Comparison of ENCODE assay signal across 16 mouse cellular contexts in the genomic region with DNA sequence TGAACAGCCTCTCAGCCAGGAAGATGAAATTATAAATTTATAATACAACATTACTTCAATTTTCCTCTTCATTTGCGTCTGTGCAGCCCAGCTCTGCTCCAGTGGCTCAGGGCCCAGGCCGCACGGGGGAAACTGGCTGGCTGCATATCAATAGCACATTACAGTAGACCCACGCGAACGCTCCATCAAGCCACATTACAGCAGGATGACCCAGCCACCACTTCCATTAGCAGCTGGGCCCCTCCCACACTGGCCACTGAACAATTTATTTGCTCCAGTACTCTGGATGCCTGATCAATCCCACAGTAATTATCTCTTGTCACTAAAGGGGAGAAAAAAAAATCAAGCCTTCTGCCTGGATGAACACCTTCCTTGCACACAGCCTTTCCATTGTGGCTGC.
A peak's percentile ranks its signal among the peaks of the same experiment; 100 is the strongest.
DNase-seq lines count a peak whose midpoint lies in the region; ATAC-seq and TF ChIP-seq lines count a peak whose summit lies in the region.
"Had no signal": no experiment of that assay in that cellular context is flagged by ENCODE, and none has a peak within 500 bp of the region (broad histone marks: within the 10 kb centered on the region; RNA-seq: fewer than 3 reads in every experiment).

No protein-coding gene starts in this region.

- H3K4me2 ChIP-seq in forebrain, embryonic 12.5 days: no peak overlapping the region
- H3K4me2 ChIP-seq in forebrain, postnatal 0 days (ENCODE audit: low read depth): no peak overlapping the region
- H3K4me2 ChIP-seq in neural tube, embryonic 11.5 days (ENCODE audit: low read depth): no peak overlapping the region
- no peak overlapping the region for H3K4me2 ChIP-seq in neural tube, embryonic 15.5 days
- no peak overlapping the region for H3K4me2 ChIP-seq in hindbrain, embryonic 13.5 days

- H3K4me3 ChIP-seq in forebrain, embryonic 12.5 days (replicated peaks): no peak overlapping the region
- no peak overlapping the region for H3K4me3 ChIP-seq in forebrain, postnatal 0 days (ENCODE audit: low read depth, low read length)
- no peak overlapping the region for H3K4me3 ChIP-seq in neural tube, embryonic 11.5 days (ENCODE audit: low read depth, low read length)
- no peak overlapping the region for H3K4me3 ChIP-seq in neural tube, embryonic 15.5 days (replicated peaks)
- H3K4me3 ChIP-seq in hindbrain, embryonic 13.5 days: no peak overlapping the region
- H3K4me3 ChIP-seq: erythroblast, embryonic 14.5 days had no signal

- H3K9ac ChIP-seq in forebrain, embryonic 12.5 days: no peak overlapping the region
- no peak overlapping the region for H3K9ac ChIP-seq in forebrain, postnatal 0 days
- H3K9ac ChIP-seq in neural tube, embryonic 11.5 days (ENCODE audit: low read length): no peak overlapping the region
- no peak overlapping the region for H3K9ac ChIP-seq in neural tube, embryonic 15.5 days (replicated peaks)
- H3K9ac ChIP-seq in hindbrain, embryonic 13.5 days: no peak overlapping the region
- H3K9ac ChIP-seq: liver, embryonic 14.5 days had no signal

- no peak for TF ChIP-seq CTCF in forebrain, postnatal 0 days (IDR thresholded peaks at IDR 0.05; ENCODE audit: low read depth)

- H3K27ac ChIP-seq in forebrain, embryonic 12.5 days: peak overlapping the region; percentile 46; the same call in 1 of the 2 replicates
- no peak overlapping the region for H3K27ac ChIP-seq in forebrain, postnatal 0 days (ENCODE audit: low read depth, low read length)
- no peak overlapping the region for H3K27ac ChIP-seq in neural tube, embryonic 11.5 days (ENCODE audit: low read depth, low read length)
- no peak overlapping the region for H3K27ac ChIP-seq in neural tube, embryonic 15.5 days (replicated peaks)
- H3K27ac ChIP-seq in hindbrain, embryonic 13.5 days: peak overlapping the region; percentile 67
- H3K27ac ChIP-seq: liver, embryonic 14.5 days had no signal

- ATAC-seq in forebrain, embryonic 12.5 days (ENCODE audit: low FRiP score): peak; percentile 66
- no peak for ATAC-seq in forebrain, postnatal 0 days
- ATAC-seq in neural tube, embryonic 11.5 days (ENCODE audit: insufficient read depth, low FRiP score, low TSS enrichment): no peak
- no peak; the same call in 1 of the 2 replicates for ATAC-seq in neural tube, embryonic 15.5 days (ENCODE audit: low FRiP score)
- peak; percentile 44; the same call in 1 of the 2 replicates for ATAC-seq in hindbrain, embryonic 13.5 days (ENCODE audit: low FRiP score)

- no peaks in the 10 kb centered on the region for H3K27me3 ChIP-seq in forebrain, embryonic 12.5 days
- no peaks in the 10 kb centered on the region for H3K27me3 ChIP-seq in forebrain, postnatal 0 days (ENCODE audit: insufficient read depth, low read length)
- no peaks in the 10 kb centered on the region for H3K27me3 ChIP-seq in neural tube, embryonic 11.5 days (ENCODE audit: control insufficient read depth, insufficient read depth, low read length)
- H3K27me3 ChIP-seq in neural tube, embryonic 15.5 days (replicated peaks): no peaks in the 10 kb centered on the region
- no peaks in the 10 kb centered on the region for H3K27me3 ChIP-seq in hindbrain, embryonic 13.5 days
- H3K27me3 ChIP-seq: CH12.LX had no signal

- H3K36me3 ChIP-seq in forebrain, embryonic 12.5 days (replicated peaks): peaks cover 29% of the 10 kb centered on the region
- H3K36me3 ChIP-seq in forebrain, postnatal 0 days (ENCODE audit: insufficient read depth): no peaks in the 10 kb centered on the region
- peaks cover 3% of the 10 kb centered on the region for H3K36me3 ChIP-seq in neural tube, embryonic 11.5 days (ENCODE audit: control insufficient read depth, insufficient read depth, low read length)
- no peaks in the 10 kb centered on the region for H3K36me3 ChIP-seq in neural tube, embryonic 15.5 days
- H3K36me3 ChIP-seq in hindbrain, embryonic 13.5 days: peaks cover 19% of the 10 kb centered on the region

- peaks cover 38% of the 10 kb centered on the region for H3K4me1 ChIP-seq in forebrain, embryonic 12.5 days
- no peaks in the 10 kb centered on the region; the same call in 1 of the 2 replicates for H3K4me1 ChIP-seq in forebrain, postnatal 0 days (ENCODE audit: insufficient read depth)
- H3K4me1 ChIP-seq in neural tube, embryonic 11.5 days (ENCODE audit: control insufficient read depth, insufficient read depth, low read length): no peaks in the 10 kb centered on the region; the same call in 1 of the 2 replicates
- H3K4me1 ChIP-seq in neural tube, embryonic 15.5 days: peaks cover 11% of the 10 kb centered on the region
- H3K4me1 ChIP-seq in hindbrain, embryonic 13.5 days (replicated peaks): peaks cover 47% of the 10 kb centered on the region

- H3K9me3 ChIP-seq in forebrain, embryonic 12.5 days: no peaks in the 10 kb centered on the region
- no peaks in the 10 kb centered on the region for H3K9me3 ChIP-seq in forebrain, postnatal 0 days (ENCODE audit: low read length)
- no peaks in the 10 kb centered on the region for H3K9me3 ChIP-seq in neural tube, embryonic 11.5 days (ENCODE audit: control insufficient read depth, low read length)
- H3K9me3 ChIP-seq in neural tube, embryonic 15.5 days (replicated peaks): no peaks in the 10 kb centered on the region
- H3K9me3 ChIP-seq in hindbrain, embryonic 13.5 days: no peaks in the 10 kb centered on the region

- WGBS in forebrain, embryonic 12.5 days: 53% methylated on average over 6 of the region's 6 CpGs
- WGBS in forebrain, postnatal 0 days: 35% methylated on average over 6 of the region's 6 CpGs
- WGBS in neural tube, embryonic 11.5 days: 75% methylated on average over 6 of the region's 6 CpGs
- 50% methylated on average over 6 of the region's 6 CpGs for WGBS in neural tube, embryonic 15.5 days
- WGBS in hindbrain, embryonic 13.5 days: 55% methylated on average over 6 of the region's 6 CpGs

- DNase-seq in forebrain, postnatal 0 days: no peak
- peak; percentile 49 for DNase-seq in neural tube, embryonic 11.5 days (ENCODE audit: low spot score)
- DNase-seq in retina, postnatal 1 day: peak; percentile 92
- DNase-seq in ovary, postnatal 14 days (ENCODE audit: low spot score): no peak
- no peak for DNase-seq in right cerebral cortex, postnatal 25 days
- DNase-seq: cerebellum, adult 8-10 months; gastrocnemius, postnatal 14 days; kidney, adult 11 months; right cerebral cortex, adult 18-20 months; thymus, postnatal 14 days had no signal

Comparison
In these comparisons a context has a peak if more than half of its experiments do, and no peak if none do; other contexts are left out.
1. ATAC-seq: peak in forebrain, embryonic 12.5 days (single experiment) and hindbrain, embryonic 13.5 days (single experiment); none in forebrain, postnatal 0 days (single experiment), neural tube, embryonic 11.5 days (single experiment) and neural tube, embryonic 15.5 days (single experiment).
2. H3K27ac ChIP-seq: peak in forebrain, embryonic 12.5 days (single experiment) and hindbrain, embryonic 13.5 days (single experiment); none in forebrain, postnatal 0 days (single experiment), neural tube, embryonic 11.5 days (single experiment) and neural tube, embryonic 15.5 days (single experiment).
3. DNase-seq: peak in neural tube, embryonic 11.5 days (single experiment) and retina, postnatal 1 day (single experiment); none in forebrain, postnatal 0 days (single experiment), ovary, postnatal 14 days (single experiment) and right cerebral cortex, postnatal 25 days (single experiment).